8 mouse cellular contexts compared by ENCODE assay signal in genomic region chr11:104424727-104425416, GRCm38 (mm10). TPM values are rescaled to one million over a fixed set of nuclear protein-coding genes. Genes with fewer than 3 reads are reported as not detected.
DNase-seq lines count a peak whose midpoint lies in the region; ATAC-seq and TF ChIP-seq lines count a peak whose summit lies in the region.

No protein-coding gene starts in this region.

- peak; percentile 28; the same call in 1 of the 2 replicates for ATAC-seq in G1E (ENCODE audit: extremely low read depth, insufficient number of reproducible peaks, low FRiP score, poor library complexity, severe bottlenecking)
- peak; percentile 81 for ATAC-seq in liver, embryonic 13.5 days (ENCODE audit: low read depth)
- ATAC-seq in forebrain, embryonic 14.5 days: no peak

- H3K9me3 ChIP-seq in G1E (replicated peaks): no peaks in the 10 kb centered on the region
- no peaks in the 10 kb centered on the region for H3K9me3 ChIP-seq in liver, embryonic 13.5 days (replicated peaks)
- no peaks in the 10 kb centered on the region for H3K9me3 ChIP-seq in forebrain, embryonic 14.5 days (replicated peaks; ENCODE audit: control insufficient read depth, low read length)

- peak overlapping the region; percentile 53 for H3K4me2 ChIP-seq in liver, embryonic 13.5 days
- no peak overlapping the region for H3K4me2 ChIP-seq in forebrain, embryonic 14.5 days (ENCODE audit: low read length)

- H3K4me3 ChIP-seq in G1E (ENCODE audit: low read depth, low read length): no peak overlapping the region; the same call in 1 of the 2 replicates
- peak overlapping the region; percentile 44 for H3K4me3 ChIP-seq in liver, embryonic 13.5 days (replicated peaks)
- H3K4me3 ChIP-seq in forebrain, embryonic 14.5 days (ENCODE audit: low read depth, low read length): no peak overlapping the region

- no peak for TF ChIP-seq CTCF in G1E (IDR thresholded peaks at IDR 0.05; ENCODE audit: low read depth, low read length)

- H3K27ac ChIP-seq in liver, embryonic 13.5 days: peak overlapping the region; percentile 63
- H3K27ac ChIP-seq in forebrain, embryonic 14.5 days (ENCODE audit: low read depth, low read length): no peak overlapping the region

- peaks cover 53% of the 10 kb centered on the region for H3K36me3 ChIP-seq in G1E (replicated peaks)
- H3K36me3 ChIP-seq in liver, embryonic 13.5 days: peaks cover 28% of the 10 kb centered on the region
- H3K36me3 ChIP-seq in forebrain, embryonic 14.5 days (ENCODE audit: control insufficient read depth, insufficient read depth, low read length): peaks cover 25% of the 10 kb centered on the region

- 30% methylated on average over 16 of the region's 16 CpGs for WGBS in liver, embryonic 13.5 days (ENCODE audit: insufficient replicate concordance)
- 92% methylated on average over 16 of the region's 16 CpGs for WGBS in forebrain, embryonic 14.5 days

- DNase-seq in gastrocnemius, adult 18-20 months (ENCODE audit: low spot score): peak; percentile 15
- DNase-seq in gastrocnemius, postnatal 10 days: no peak
- no peak for DNase-seq in G1E (ENCODE audit: low spot score)
- peak; percentile 67 for DNase-seq in heart, adult 8-10 months (ENCODE audit: low spot score)
- peak; percentile 44 for DNase-seq in liver, embryonic 13.5 days
- peak; percentile 62 for DNase-seq in spleen, adult 12 weeks (ENCODE audit: low spot score)
- DNase-seq in yolk sac, embryonic 10.5 days (ENCODE audit: low spot score): no peak
- DNase-seq in forebrain, embryonic 14.5 days (ENCODE audit: low spot score): no peak

- peaks cover 50% of the 10 kb centered on the region for H3K4me1 ChIP-seq in G1E (ENCODE audit: insufficient read depth, low read depth, low read length)
- H3K4me1 ChIP-seq in liver, embryonic 13.5 days (replicated peaks): peaks cover 43% of the 10 kb centered on the region
- H3K4me1 ChIP-seq in forebrain, embryonic 14.5 days (ENCODE audit: control insufficient read depth, insufficient read depth, low read length): no peaks in the 10 kb centered on the region

- peak overlapping the region; percentile 26; the same call in 1 of the 2 replicates for H3K9ac ChIP-seq in liver, embryonic 13.5 days
- H3K9ac ChIP-seq in forebrain, embryonic 14.5 days (ENCODE audit: low read length): no peak overlapping the region

- H3K27me3 ChIP-seq in G1E (ENCODE audit: insufficient read depth, low read length): no peaks in the 10 kb centered on the region
- H3K27me3 ChIP-seq in liver, embryonic 13.5 days: no peaks in the 10 kb centered on the region
- no peaks in the 10 kb centered on the region for H3K27me3 ChIP-seq in forebrain, embryonic 14.5 days (replicated peaks; ENCODE audit: control insufficient read depth, insufficient read depth, low read length)

RNA-seq across cellular contexts. Expression of gene Kansl1, which starts 43.8 kb away (rescaled TPM):
- total RNA-seq in gastrocnemius, adult 18-20 months (2021): 10 to 100 TPM; 21.2 to 22.0 TPM
- 10 to 100 TPM; 22.7 to 28.9 TPM for total RNA-seq in gastrocnemius, postnatal 10 days (2021)
- 95.3 and 100 TPM in 2 replicates for total RNA-seq in G1E (2014; fragmentation: Nextera tagmentation)
- 31.0 and 31.7 TPM in 2 replicates for total RNA-seq in G1E (2017)
- polyA plus RNA-seq in G1E (2012): 143 and 170 TPM in 2 replicates
- total RNA-seq in heart, adult 8-10 months (2022): 10 to 100 TPM; 27.0 to 30.0 (median 28.8) TPM
- 4.8 and 6.4 TPM in 2 replicates for polyA plus RNA-seq in liver, embryonic 13.5 days (2015; fragmentation: Nextera tagmentation; extraction: Ambion mirVana)
- polyA plus RNA-seq in forebrain, embryonic 14.5 days (2014; fragmentation: Nextera tagmentation; extraction: Ambion mirVana): 26.3 and 32.3 TPM in 2 replicates

Comparison
In these comparisons a context has a peak if more than half of its experiments do, and no peak if none do; other contexts are left out.
1. DNase-seq: peak in gastrocnemius, adult 18-20 months (single experiment), heart, adult 8-10 months (single experiment), liver, embryonic 13.5 days (single experiment) and spleen, adult 12 weeks (single experiment); none in gastrocnemius, postnatal 10 days (single experiment), G1E (single experiment), yolk sac, embryonic 10.5 days (single experiment) and forebrain, embryonic 14.5 days (single experiment).